Mouse (Mus musculus) erythroblast, adult 5-6 weeks (primary cell): ENCODE measurements around the gene Magea5. TPM values are rescaled to one million over a fixed set of nuclear protein-coding genes. Genes with fewer than 3 reads are reported as not detected.
"Not testable (repeated sequence)": the region's sequence is repeated elsewhere in the genome, so short reads cannot be mapped to it uniquely, and the experiment has no call there.

Experiments used
- ATAC-seq: replicated peaks from 2 replicates; pipeline ENCODE4 v1.8.0; 2016; ENCODE audit warnings: moderate number of reproducible peaks, mild to moderate bottlenecking, moderate TSS enrichment, inconsistent platforms; ENCODE audit not compliant: poor library complexity, low FRiP score, severe bottlenecking
- total RNA-seq, 2 experiments: library from RNA; stranded (forward) in 1 of 2; stranded (reverse) in 1 of 2; fragments of 150-400 nt in 1 of 2; fragments of 200-764, 138-1000 nt in 1 of 2; gene quantifications; 2 replicates each; pipeline versions ENCODE4 v1.2.3 to v1.2.4; 2015 to 2017; ENCODE audit warnings: low replicate concordance in 2 of 2

Magea5 gene
- not detected in 2 replicates for total RNA-seq (2015; ENCODE audit: low replicate concordance)
- not detected in 2 replicates for total RNA-seq (2017; ENCODE audit: low replicate concordance)

DNA sequence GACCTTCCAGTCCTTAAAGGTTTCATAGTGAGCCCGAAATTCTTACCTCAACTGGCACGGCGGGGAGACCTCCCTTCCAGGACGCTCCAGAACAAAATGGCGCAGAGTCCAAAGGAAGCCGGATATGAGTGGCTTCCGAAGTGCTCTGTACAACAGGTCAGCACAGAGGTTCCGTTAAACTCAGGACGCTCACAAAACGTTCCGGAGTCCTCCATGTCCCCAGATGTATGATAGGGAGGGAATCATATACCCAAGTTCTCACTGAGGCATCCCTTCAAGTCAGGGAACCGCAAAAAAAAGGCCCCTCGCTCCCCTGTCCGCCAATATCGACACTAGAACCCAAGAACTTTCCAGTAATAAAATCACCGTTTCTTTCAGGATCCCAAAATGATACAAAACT, at the start of gene Magea5:
Gene Magea5, minus strand, starts transcription at position 101 of the 400 bp plus-strand sequence.
- ATAC-seq, result not testable (repeated sequence)

- no peak for ATAC-seq
These were observed 35.1 kb upstream of the Magea5 start for GRCm38 (mm10) chrX:155098024-155098423.

DNA sequence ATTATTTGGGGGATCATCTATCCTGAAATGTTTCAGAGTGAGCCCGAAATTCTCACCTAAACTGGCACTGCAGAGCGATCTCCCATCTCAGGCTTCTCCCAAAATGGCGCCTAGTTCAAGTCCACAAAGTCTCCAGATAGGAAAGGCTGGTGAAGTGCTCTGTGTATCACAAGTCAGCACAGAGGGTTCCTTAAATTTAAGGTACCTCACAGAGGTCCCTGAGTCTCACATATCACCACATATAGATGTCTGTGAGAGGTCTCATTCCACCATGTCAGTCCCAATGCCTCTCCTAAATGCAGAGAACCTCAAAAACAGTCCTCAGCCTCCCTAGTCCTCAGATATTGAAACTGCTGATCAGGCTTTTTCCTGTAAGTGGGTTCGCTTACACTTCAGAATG, 30.6 kb upstream of the Magea5 start, which contains the start of gene Magea2:
Gene Magea2, minus strand, starts transcription at position 101 of the 400 bp plus-strand sequence.
- not testable (repeated sequence) for ATAC-seq

GRCm38 (mm10) chrX:155089693-155090092, 26.7 kb upstream of the Magea5 start, which contains the start of gene Magea1:
Magea1 (minus strand) TSS chrX:155089793.
- not testable (repeated sequence) for ATAC-seq

Other genes starting within 250 kb of the Magea5 start
- gene Cldn34b1, start 172.9 kb downstream of the Magea5 start, total RNA-seq (2015; ENCODE audit: low replicate concordance), result not detected in 2 replicates
- not detected in 2 replicates for gene Cldn34b1, start 172.9 kb downstream of the Magea5 start, total RNA-seq (2017; ENCODE audit: low replicate concordance)
- gene Magea6, start 127.2 kb downstream of the Magea5 start, total RNA-seq (2015; ENCODE audit: low replicate concordance), result not detected in 2 replicates
- not detected in 2 replicates for gene Magea6, start 127.2 kb downstream of the Magea5 start, total RNA-seq (2017; ENCODE audit: low replicate concordance)
- not detected in 2 replicates for gene Magea3, start 113.6 kb downstream of the Magea5 start, total RNA-seq (2015; ENCODE audit: low replicate concordance)
- not detected in 2 replicates for gene Magea3, start 113.6 kb downstream of the Magea5 start, total RNA-seq (2017; ENCODE audit: low replicate concordance)
- gene Magea8, start 67.3 kb downstream of the Magea5 start, total RNA-seq (2015; ENCODE audit: low replicate concordance), result not detected in 2 replicates
- not detected in 2 replicates for gene Magea8, start 67.3 kb downstream of the Magea5 start, total RNA-seq (2017; ENCODE audit: low replicate concordance)
- not detected in 2 replicates for gene Magea1, start 26.6 kb upstream of the Magea5 start, total RNA-seq (2015; ENCODE audit: low replicate concordance)
- gene Magea1, start 26.6 kb upstream of the Magea5 start, total RNA-seq (2017; ENCODE audit: low replicate concordance), result not detected in 2 replicates
- not detected in 2 replicates for gene Magea2, start 30.5 kb upstream of the Magea5 start, total RNA-seq (2015; ENCODE audit: low replicate concordance)
- gene Magea2, start 30.5 kb upstream of the Magea5 start, total RNA-seq (2017; ENCODE audit: low replicate concordance), result not detected in 2 replicates
- not detected in 2 replicates for gene Cldn34b2, start 65.3 kb upstream of the Magea5 start, total RNA-seq (2015; ENCODE audit: low replicate concordance)
- gene Cldn34b2, start 65.3 kb upstream of the Magea5 start, total RNA-seq (2017; ENCODE audit: low replicate concordance), result not detected in 2 replicates
- 125 and 145 TPM in 2 replicates for gene Sat1, start 153.3 kb upstream of the Magea5 start, total RNA-seq (2015; ENCODE audit: low replicate concordance)
- gene Sat1, start 153.3 kb upstream of the Magea5 start, total RNA-seq (2017; ENCODE audit: low replicate concordance), result 78.6 and 150 TPM in 2 replicates
- gene Acot9, start 199.3 kb upstream of the Magea5 start, total RNA-seq (2015; ENCODE audit: low replicate concordance), result 15.0 and 24.2 TPM in 2 replicates
- gene Acot9, start 199.3 kb upstream of the Magea5 start, total RNA-seq (2017; ENCODE audit: low replicate concordance), result 12.8 and 18.7 TPM in 2 replicates